Mouse (Mus musculus): ENCODE results near the gene Clybl. TPM values are rescaled to one million over a fixed set of nuclear protein-coding genes. Genes with fewer than 3 reads are reported as not detected.

Clybl gene
- total RNA-seq (2021): 100 to 1,000 TPM in 1 of 2 experiments, 10 to 100 TPM in 1; 82.6 to 144 TPM
- long read RNA-seq, experiment 1, transcript Clybl-201 (8 exons, 1,231 nt): major isoform, 94 of 117 reads
- long read RNA-seq, experiment 1, partial matches to known transcripts: 11 of 117 reads
- long read RNA-seq, experiment 1, other reads (novel, unspliced or antisense): 12 of 117 reads
- long read RNA-seq, experiment 2, transcript Clybl-201 (8 exons, 1,231 nt): major isoform, 143 of 179 reads
- long read RNA-seq, experiment 2, partial matches to known transcripts: 25 of 179 reads
- long read RNA-seq, experiment 2, other reads (novel, unspliced or antisense): 11 of 179 reads

GRCm38 (mm10) chr14:122181078-122181814 is at the start of gene Clybl:
Clybl (plus strand) TSS chr14:122181704.
- peak; percentile 98 for DNase-seq (ENCODE audit: low spot score in 2 of 2)

- no peak for DNase-seq (ENCODE audit: low spot score in 2 of 2)
Observed at GRCm38 (mm10) chr14:122136368-122136928, 45.1 kb upstream of the Clybl start.

DNA sequence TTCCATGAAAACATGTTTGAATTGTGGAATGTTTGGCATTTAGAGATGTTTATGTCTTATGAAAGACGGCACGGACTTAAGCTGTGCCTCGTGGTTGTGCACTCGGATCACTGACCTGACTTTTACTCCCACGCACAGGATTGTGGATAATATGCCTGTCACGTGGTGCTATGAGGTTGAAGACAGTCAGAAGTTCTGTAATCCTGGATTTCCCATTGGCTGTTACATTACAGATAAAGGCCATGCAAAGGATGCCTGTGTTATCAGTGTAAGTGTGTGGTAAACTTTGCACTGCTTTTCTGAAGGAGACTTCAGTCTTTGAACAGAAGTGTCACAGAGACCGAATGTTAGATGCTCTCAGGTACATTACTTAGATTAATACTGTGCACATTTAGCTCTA is 44.3 kb upstream of the Clybl start:
- DNase-seq (ENCODE audit: low spot score in 2 of 2): no peak

DNA sequence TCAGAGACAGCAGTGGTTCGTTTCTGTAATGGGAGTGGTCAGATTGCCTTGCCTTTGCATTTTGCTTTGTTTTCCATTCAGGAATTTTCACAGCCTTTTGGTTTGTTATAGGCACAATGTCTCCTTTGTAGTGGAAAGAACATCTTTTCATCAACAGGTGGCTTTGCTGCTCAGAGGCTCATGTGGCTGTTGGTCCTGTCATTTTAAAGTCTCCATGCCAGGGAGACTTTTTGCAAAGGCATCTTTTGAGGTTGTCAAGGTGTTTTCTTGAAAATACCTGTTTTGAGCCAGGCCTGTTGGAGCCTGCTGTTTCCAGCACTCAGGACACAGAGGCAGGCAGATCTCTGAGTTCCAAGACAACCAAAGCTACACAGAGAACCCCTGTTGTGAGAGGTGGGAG is 41.4 kb upstream of the Clybl start:
- no peak for DNase-seq (ENCODE audit: low spot score in 2 of 2)

GRCm38 (mm10) chr14:122143585-122144269 is 37.8 kb upstream of the Clybl start:
- DNase-seq (ENCODE audit: low spot score in 2 of 2): no peak

DNA sequence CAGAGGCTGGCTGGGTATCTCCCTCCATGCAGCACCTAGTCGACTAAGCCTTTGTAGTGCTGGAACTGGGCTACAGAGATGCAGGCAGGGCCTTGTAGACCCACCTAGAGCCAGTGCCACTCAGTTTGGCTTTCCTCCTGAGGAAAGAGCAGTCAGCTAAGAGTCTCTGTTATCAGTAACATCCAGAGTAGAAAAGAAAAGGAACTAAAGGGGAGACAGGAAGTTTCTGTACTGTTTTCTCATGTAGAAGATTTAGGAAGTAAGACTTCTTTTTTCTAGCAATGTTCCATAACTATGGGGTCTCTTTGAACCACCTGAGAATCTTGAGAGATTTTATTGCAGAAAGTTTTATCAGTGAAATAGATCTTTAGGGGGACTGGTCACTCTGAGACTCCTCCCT is 36.1 kb upstream of the Clybl start:
- no peak for DNase-seq (ENCODE audit: low spot score in 2 of 2)

GRCm38 (mm10) chr14:122150616-122151015 is 30.9 kb upstream of the Clybl start:
- DNase-seq (ENCODE audit: low spot score in 2 of 2): no peak

DNA sequence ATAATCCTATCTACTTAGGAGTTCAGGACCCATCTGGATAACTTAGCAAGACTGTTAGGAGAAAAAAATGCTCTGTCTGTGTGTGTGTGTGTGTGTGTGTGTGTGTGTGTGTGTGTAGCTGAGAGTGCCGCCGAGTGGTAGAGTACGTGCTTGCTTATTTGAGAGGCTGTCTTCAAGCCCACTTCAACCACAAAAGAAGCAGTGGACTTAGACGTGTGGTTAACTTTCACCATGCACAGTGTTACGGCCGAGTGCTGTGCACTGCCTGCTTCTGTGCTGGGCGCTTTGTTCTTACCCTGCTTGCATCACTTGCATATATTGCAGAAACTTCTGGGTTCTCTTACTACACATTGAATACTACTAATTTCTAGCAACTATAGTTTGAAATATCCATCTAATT is 23.8 kb upstream of the Clybl start:
- DNase-seq (ENCODE audit: low spot score in 2 of 2): no peak

DNA sequence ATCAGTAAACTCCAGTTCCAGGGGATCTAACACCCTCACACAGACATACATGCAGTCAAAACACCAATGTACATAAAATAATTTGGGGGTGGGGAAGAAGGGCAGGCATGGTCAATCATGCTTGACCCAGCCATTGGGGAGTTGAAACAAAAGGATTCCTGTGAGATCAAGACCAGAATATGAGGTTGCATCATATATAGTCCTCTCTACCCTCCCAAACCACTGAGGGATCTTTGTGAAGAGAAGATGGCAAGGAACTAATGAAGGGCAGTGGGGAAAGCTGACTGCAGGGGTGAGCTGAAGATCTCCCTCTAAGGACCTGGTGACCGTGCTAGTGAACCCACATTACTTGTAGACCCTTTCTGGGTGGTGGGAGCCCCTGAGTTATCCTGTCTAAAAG is 20.6 kb upstream of the Clybl start:
- no peak for DNase-seq (ENCODE audit: low spot score in 2 of 2)

DNA sequence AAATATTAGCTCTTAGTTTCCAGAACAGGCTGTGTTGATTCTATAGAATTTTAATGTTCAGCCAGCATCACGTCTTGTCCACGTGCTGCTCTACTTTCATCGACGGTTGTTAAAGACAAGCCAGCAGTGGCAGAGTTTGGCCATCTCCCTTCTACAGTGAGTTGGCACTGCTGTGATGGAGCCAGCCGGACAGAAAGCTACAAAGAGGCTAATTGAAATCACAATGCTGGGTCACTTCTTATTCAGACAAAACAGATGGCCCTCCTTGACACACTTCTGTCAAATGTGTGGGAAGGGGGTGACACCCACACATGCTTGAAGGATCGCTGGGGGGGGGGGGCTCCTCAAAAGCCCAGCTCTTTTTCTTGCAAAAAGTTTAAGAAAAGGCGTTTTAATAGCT is 12.6 kb upstream of the Clybl start:
- DNase-seq (ENCODE audit: low spot score in 2 of 2): no peak

DNA sequence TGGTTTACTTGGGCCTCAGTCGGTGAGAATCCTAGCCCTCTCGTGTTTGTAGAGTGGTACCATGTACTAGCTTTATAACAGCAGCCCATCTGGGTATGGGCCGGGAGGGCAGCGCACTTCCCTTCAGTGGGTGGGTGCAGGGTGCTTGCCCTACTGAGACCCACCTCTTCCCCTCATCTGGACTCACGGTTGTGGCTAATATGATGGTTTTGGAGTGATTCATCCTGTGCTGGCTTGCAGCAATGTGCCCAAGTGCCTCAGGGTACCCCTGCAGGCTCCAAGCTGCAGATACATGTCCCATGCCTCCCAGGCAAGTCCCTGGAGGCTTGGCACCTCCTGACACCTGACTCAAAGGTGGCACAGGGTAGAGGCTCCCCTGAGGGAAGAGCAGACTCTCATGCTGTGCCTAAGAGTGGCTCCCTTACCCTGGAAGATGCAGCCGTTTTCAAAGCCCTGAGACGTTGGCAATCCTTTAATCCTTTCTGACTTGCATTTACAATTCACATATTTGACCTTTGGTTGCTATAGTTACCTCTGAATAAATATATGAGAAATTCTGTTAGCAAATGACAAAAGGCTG is 11.2 kb upstream of the Clybl start:
- no peak for DNase-seq (ENCODE audit: low spot score in 2 of 2)

DNA sequence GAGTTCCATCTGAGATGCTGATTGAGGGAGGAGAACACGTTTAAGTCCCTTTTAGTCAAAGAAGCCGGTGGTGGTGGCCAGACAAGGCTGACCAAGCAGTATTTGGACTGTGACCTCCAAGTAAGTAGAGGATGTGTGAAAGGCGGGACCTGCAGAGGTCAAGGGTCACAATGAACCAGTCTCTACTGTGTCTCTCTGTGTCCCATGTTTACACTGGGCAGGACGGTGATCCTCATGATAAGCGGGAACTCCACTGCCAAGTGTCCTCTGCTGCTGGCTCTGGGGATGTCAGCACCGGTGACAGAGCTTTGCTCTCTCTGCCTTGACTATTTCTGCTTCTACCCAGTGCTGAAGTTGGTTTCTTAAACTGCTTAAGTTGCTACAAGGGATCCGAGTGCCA is 10.5 kb upstream of the Clybl start:
- DNase-seq (ENCODE audit: low spot score in 2 of 2): no peak

DNA sequence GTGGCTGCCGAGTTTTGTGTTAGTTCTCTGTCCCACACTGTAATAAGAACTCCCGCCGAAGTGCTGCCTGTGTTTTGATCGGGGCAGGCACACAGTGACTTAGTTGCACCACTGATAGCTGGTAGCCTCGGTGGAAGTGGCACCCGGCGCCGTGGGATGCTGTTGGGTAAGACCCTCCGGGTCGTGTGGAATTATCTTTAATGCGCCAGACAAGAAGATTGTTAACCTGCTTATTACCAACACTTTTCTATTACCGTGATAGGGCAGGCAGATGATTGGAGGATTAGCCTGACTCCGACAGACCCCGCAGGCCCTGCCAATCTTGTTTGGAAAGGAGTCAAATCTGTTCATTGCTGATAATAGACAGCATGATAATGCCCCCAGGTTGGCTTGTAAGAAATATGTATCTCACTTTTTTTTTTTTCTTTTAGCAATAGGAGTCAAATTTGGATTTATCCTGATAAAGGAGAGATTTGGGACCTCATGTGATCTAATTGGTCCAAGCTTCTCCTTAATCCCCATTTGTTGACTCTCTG is 5.2 kb upstream of the Clybl start:
- DNase-seq (ENCODE audit: low spot score in 2 of 2): no peak

DNA sequence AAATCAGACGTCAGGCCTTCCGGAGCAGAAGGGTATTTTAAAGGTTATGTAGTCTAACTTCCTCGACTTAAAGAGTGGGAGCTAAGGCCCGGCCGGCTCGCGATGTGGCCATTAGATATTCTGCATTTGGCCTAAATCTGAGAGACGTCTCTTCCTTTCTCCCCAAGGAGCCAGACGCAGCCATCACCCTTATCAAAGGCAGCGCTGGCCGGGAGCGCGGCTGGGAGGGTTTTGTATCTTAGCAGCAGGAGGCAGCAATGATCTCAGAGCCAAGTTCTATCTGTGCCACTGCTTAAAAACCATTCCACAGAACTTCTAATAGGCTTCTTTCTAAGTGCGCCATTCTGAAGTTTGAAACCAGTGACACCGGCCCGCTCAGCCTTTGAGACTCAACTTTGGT is 2.2 kb upstream of the Clybl start:
- no peak for DNase-seq (ENCODE audit: low spot score in 2 of 2)

GRCm38 (mm10) chr14:122181815-122182157 is 282 bp downstream of the Clybl start:
- DNase-seq (ENCODE audit: low spot score in 2 of 2): no peak

DNA sequence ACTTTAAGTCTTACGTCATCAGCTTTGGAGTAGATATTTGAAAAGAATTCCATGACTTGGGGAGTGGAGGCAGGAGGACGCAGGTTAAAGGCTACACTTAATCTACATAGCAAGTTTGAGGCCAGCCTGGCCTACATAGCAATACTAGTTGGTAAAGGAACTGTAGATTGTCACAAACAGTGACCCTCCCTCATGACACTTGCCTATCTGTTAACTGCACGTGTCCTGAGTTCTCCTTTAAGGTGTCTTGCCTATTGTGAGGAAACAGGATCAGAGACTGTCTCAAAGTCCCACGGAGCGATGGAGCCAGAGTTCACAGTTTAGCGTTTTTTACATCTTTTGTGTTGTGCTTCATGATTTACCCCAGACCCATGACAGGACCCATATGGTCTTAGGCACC is 716 bp downstream of the Clybl start:
- no peak for DNase-seq (ENCODE audit: low spot score in 2 of 2)

DNA sequence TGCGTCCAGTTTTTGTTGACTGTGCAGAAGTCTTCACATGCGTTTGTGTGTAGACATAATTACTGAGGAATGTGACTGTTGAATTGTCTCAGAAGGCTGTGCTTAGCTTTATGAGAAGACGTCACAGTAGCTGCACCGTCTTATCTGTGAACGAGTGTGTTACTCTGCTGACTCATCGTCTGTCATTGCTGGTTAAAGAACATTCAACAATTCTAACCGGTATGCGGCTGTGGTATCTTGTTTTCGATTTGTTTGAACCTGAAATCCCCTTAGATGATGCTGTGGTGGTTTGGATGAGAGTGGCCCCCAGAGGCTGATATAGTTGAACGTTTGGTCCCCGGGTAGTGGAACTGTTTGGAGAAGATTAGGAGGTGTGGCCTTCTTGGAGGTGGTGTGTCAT is 2.5 kb downstream of the Clybl start:
- no peak for DNase-seq (ENCODE audit: low spot score in 2 of 2)

- no peak for DNase-seq (ENCODE audit: low spot score in 2 of 2)
Observed at GRCm38 (mm10) chr14:122188250-122188649, 6.7 kb downstream of the Clybl start.

DNA sequence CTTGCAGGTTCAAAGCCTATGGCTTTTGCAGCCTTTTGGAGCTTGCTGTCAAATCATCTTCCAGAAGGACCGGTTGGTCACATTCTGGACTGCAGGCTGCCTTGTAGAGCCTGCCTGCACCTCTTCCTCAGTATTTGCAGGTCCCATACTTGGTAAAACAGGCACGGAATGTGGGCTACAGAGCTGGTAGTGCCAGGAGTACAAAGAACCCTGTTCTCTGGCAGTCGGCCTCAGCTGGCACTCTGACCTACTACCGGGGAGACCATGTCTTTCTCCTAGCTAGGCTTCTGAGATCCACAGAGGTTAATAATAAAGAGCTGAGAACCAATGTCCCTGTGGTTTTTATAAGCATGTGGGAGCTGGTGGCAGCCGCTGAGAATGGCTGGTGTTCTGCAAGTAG is 8.4 kb downstream of the Clybl start:
- DNase-seq (ENCODE audit: low spot score in 2 of 2): no peak

DNA sequence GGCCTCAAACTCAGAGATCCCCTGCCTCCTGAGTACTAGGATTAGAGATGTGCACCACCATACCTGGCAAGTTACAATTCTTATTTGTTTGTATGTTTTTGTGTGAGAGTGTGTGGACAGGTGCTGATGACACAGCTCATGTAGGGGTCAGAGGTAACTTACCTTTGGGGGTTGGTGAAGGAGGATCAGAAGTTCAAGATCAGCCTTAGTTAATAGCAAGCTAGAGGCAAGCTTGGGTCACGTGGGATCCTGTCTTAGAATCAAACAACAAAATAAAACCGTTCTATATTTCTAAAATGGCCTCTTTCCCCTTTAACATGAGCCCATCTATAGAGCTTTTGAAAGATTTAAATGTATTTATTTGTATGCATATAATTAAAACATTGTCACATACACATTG is 9.0 kb downstream of the Clybl start:
- DNase-seq (ENCODE audit: low spot score in 2 of 2): no peak

DNA sequence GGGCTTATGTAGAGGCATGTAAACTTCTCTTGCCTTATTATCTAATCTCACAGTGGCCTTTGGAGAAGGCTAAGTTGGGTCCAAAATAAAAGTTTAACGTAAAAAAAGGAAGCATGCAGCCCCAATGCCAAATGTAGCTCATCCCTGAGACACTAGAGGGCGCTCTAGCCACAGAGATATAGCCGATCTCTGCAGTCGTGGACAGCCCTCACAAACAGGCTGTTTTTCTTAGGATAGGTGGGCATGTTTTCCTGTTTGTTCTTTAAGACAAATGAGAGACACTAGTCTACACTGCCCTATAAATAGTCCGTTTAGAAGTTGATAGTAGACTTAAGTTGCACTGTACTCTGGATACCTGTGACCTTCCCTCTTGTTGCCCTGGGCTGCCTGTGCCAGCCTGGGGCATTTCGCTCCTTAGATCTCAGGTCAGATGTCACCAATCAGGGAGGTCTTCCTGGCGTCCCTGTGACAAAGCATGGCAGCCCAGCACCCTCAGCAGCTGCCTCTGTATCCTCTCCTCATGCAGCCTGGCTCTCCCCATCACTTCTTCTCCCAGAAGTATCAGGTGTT is 9.5 kb downstream of the Clybl start:
- DNase-seq (ENCODE audit: low spot score in 2 of 2): peak; percentile 60 to 61

All from adrenal gland, adult 18-20 months (tissue).